In genomic region chr9:50452303-50452775, GRCm38 (mm10) we compare ENCODE assay signal across 8 mouse cellular contexts. TPM values are rescaled to one million over a fixed set of nuclear protein-coding genes. Genes with fewer than 3 reads are reported as not detected.
DNase-seq lines count a peak whose midpoint lies in the region; ATAC-seq lines count a peak whose summit lies in the region.

No protein-coding gene starts in this region.

- peaks cover 15% of the 10 kb centered on the region for H3K4me1 ChIP-seq in hindbrain, embryonic 15.5 days (replicated peaks)

- no peaks in the 10 kb centered on the region for H3K27me3 ChIP-seq in hindbrain, embryonic 15.5 days

- no peak overlapping the region for H3K4me3 ChIP-seq in hindbrain, embryonic 15.5 days

- H3K9me3 ChIP-seq in hindbrain, embryonic 15.5 days, result no peaks in the 10 kb centered on the region

- no peak overlapping the region for H3K9ac ChIP-seq in hindbrain, embryonic 15.5 days

- ATAC-seq in hindbrain, embryonic 15.5 days (ENCODE audit: low FRiP score, low read depth), result peak; percentile 63; the same call in 1 of the 2 replicates

- peak overlapping the region; percentile 37 for H3K4me2 ChIP-seq in hindbrain, embryonic 15.5 days

- H3K27ac ChIP-seq in hindbrain, embryonic 15.5 days (replicated peaks), result peak overlapping the region; percentile 73

- WGBS in hindbrain, embryonic 15.5 days, result 17% methylated on average over 10 of the region's 10 CpGs

- no peaks in the 10 kb centered on the region for H3K36me3 ChIP-seq in hindbrain, embryonic 15.5 days

- DNase-seq in R1 (ENCODE audit: low read depth, low spot score), result peak; percentile 93
- peak; percentile 94 to 99 for DNase-seq in cerebellum, postnatal 14 days
- DNase-seq in frontal cortex, postnatal 25 days (ENCODE audit: low spot score in 2 of 2), result peak; percentile 76 to 87
- DNase-seq in layer of hippocampus, postnatal 36 days, result peak; percentile 75 to 79
- peak; percentile 87 for DNase-seq in lung, postnatal 25 days (ENCODE audit: low spot score)
- DNase-seq in retina, embryonic 14.5 days (ENCODE audit: low spot score), result peak; percentile 99
- peak; percentile 81 to 82 for DNase-seq in thymus, postnatal 36 days

RNA-seq across cellular contexts. Expression of gene Plet1, which starts 42.0 kb away (rescaled TPM):
- polyA plus RNA-seq in hindbrain, embryonic 15.5 days (2015; fragmentation: Nextera tagmentation; extraction: Ambion mirVana), result 0.51 and 0.52 TPM in 2 replicates
- total RNA-seq in layer of hippocampus, postnatal 36 days (2021), result not detected
